Mouse (Mus musculus) testis, adult 2 months (tissue): ENCODE data around the gene Slc31a1.

Experiments
- CTCF ChIP-seq: fragments of 200-500 bp; IDR thresholded peaks from 2 replicates; pipeline ENCODE4 v1.5.1; 2012; ENCODE audit warnings: low read depth, mild to moderate bottlenecking, inconsistent platforms, low read length, moderate library complexity; ENCODE audit not compliant: control insufficient read depth, insufficient read depth, insufficient replicate concordance
- POLR2A ChIP-seq: fragments of 200-500 bp; IDR thresholded peaks from 2 replicates; pipeline ENCODE4 v1.6.1; 2012; ENCODE audit warnings: low read depth, mild to moderate bottlenecking, inconsistent platforms, low read length, moderate library complexity; ENCODE audit not compliant: control insufficient read depth

DNA sequence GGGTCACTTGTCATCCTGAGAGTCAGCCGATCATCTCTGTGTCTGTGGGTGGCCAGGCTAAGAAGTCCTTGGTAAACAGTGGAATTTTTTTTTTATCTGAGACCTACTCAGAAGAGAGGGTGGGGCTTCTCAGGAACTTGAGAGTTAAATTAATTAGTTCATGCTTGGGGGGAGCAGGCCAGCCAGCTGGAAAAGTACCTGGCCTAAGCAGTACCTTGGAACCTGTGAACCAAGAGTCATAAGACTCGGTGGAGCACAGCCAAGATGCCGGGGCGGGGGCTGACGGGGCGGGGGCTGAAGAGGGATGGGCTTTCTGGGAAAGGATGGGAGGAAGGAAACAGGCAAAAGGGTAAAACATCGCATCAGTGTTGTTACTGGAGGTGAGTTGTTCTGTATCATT lies 77.3 kb downstream of the Slc31a1 start:
- TF ChIP-seq CTCF (no peak), POLR2A (no peak)
